Mouse (Mus musculus) erythroid progenitor cell, adult 5-6 weeks (primary cell): ENCODE measurements at regions not wholly inside any gene's neighbourhood (a gene's known extent, or its start where the extent isn't known, plus 50 kb on each side); places are given as distances from the start of the nearest gene placed in this dataset.
A peak's percentile ranks its signal among the peaks of the same experiment; 100 is the strongest.

Source experiments
- ATAC-seq: replicated peaks from 2 replicates; pipeline ENCODE4 v1.8.0; 2016; ENCODE audit warnings: moderate number of reproducible peaks, mild to moderate bottlenecking, moderate TSS enrichment, inconsistent platforms; ENCODE audit not compliant: poor library complexity, low FRiP score, severe bottlenecking

GRCm38 (mm10) chr1:137898397-137898796 lies 277.1 kb downstream of the Ptprc start:
- ATAC-seq, result peak; percentile 73

GRCm38 (mm10) chr1:137881656-137882055 lies 293.9 kb downstream of the Ptprc start:
- ATAC-seq, result no peak

- ATAC-seq, result no peak
Measured at GRCm38 (mm10) chr1:137874361-137874760, 301.1 kb downstream of the Ptprc start.

GRCm38 (mm10) chr1:137873628-137874027 lies 301.9 kb downstream of the Ptprc start:
- ATAC-seq, result no peak

- no peak for ATAC-seq
Measured at GRCm38 (mm10) chr1:137865030-137865429, 310.5 kb downstream of the Ptprc start.

- ATAC-seq, result no peak
Measured at GRCm38 (mm10) chr1:137863506-137863905, 312.0 kb downstream of the Ptprc start.

- no peak for ATAC-seq
Measured at GRCm38 (mm10) chr1:137852262-137852661, 323.2 kb downstream of the Ptprc start.

- no peak for ATAC-seq
Measured at GRCm38 (mm10) chr1:137847311-137847923, 328.1 kb downstream of the Ptprc start.

GRCm38 (mm10) chr1:137846857-137847256 lies 328.7 kb downstream of the Ptprc start:
- no peak for ATAC-seq

- ATAC-seq, result no peak
Measured at GRCm38 (mm10) chr1:137840531-137840930, 335.0 kb downstream of the Ptprc start.

- no peak for ATAC-seq
Measured at GRCm38 (mm10) chr1:137839703-137840102, 335.8 kb downstream of the Ptprc start.

- ATAC-seq, result no peak
Measured at GRCm38 (mm10) chr1:137839263-137839662, 336.2 kb downstream of the Ptprc start.

GRCm38 (mm10) chr1:137838357-137838756 lies 337.2 kb downstream of the Ptprc start:
- ATAC-seq, result no peak

GRCm38 (mm10) chr1:137833535-137833934 lies 342.0 kb downstream of the Ptprc start:
- ATAC-seq, result no peak

- ATAC-seq, result no peak
Measured at GRCm38 (mm10) chr1:137831284-137831683, 344.2 kb downstream of the Ptprc start.

- no peak for ATAC-seq
Measured at GRCm38 (mm10) chr1:137827379-137827778, 348.1 kb downstream of the Ptprc start.

- no peak for ATAC-seq
Measured at GRCm38 (mm10) chr1:137815401-137815888, 360.1 kb downstream of the Ptprc start.

GRCm38 (mm10) chr1:137814556-137814955 lies 361.0 kb downstream of the Ptprc start:
- no peak for ATAC-seq

GRCm38 (mm10) chr1:137813716-137814115 lies 361.8 kb downstream of the Ptprc start:
- ATAC-seq, result no peak

- no peak for ATAC-seq
Measured at GRCm38 (mm10) chr1:137811981-137812380, 363.5 kb downstream of the Ptprc start.

GRCm38 (mm10) chr1:137806742-137807141 lies 368.8 kb downstream of the Ptprc start:
- no peak for ATAC-seq

- ATAC-seq, result no peak
Measured at GRCm38 (mm10) chr1:137806252-137806651, 369.3 kb downstream of the Ptprc start.
